Mouse (Mus musculus) adrenal gland, adult 2 months (tissue): ENCODE measurements around the gene Gramd2. TPM values are rescaled to one million over a fixed set of nuclear protein-coding genes. Genes with fewer than 3 reads are reported as not detected.
"Not testable (repeated sequence)": the region's sequence is repeated elsewhere in the genome, so short reads cannot be mapped to it uniquely, and the experiment has no call there.

Experiments
- DNase-seq: peaks from one replicate; pipeline ENCODE4 v3.0.0; 2021
- polyA plus RNA-seq: library from polyadenylated mRNA; depleted of rRNA; stranded (reverse); fragments of >200 nt; gene quantifications from 2 replicates; pipeline ENCODE4 v1.2.3, GENCODE M21; 2012
- total RNA-seq, 2 experiments: library from RNA; stranded (reverse); gene quantifications; 2 replicates each; pipeline ENCODE4 v1.2.3; 2021

Gene Gramd2
- total and polyA plus RNA-seq, 3 experiments, result 0.09 to 0.40 TPM; not detected in 1

DNA sequence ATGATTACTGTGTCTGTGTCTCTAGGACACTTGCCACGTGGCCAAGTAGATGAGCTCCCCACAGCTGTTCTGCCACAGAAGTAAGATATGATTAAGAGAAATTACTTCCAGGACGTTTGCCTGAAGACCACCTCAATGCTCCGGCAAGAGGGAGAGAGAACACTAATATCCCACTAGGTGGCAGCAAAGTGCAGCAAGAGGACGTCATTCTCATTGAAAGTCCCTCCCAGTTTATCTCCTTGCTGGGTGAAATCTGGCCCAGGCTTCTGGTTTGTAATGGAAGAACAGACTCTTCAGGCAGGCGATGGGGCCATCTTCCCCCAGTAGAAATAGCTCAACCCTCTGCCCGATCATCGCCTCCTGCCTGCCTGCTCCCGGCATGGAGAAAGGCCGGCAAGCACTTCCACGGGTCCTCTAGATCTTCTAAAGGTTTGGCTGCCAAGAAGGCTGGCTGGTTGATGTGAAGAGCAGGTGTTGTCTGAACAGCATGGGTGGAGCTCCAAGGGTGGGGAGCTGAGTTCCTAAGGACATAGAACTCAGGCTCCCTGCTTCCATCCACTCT, 43.2 kb downstream of the Gramd2 start:
- DNase-seq, result peak; percentile 60

DNA sequence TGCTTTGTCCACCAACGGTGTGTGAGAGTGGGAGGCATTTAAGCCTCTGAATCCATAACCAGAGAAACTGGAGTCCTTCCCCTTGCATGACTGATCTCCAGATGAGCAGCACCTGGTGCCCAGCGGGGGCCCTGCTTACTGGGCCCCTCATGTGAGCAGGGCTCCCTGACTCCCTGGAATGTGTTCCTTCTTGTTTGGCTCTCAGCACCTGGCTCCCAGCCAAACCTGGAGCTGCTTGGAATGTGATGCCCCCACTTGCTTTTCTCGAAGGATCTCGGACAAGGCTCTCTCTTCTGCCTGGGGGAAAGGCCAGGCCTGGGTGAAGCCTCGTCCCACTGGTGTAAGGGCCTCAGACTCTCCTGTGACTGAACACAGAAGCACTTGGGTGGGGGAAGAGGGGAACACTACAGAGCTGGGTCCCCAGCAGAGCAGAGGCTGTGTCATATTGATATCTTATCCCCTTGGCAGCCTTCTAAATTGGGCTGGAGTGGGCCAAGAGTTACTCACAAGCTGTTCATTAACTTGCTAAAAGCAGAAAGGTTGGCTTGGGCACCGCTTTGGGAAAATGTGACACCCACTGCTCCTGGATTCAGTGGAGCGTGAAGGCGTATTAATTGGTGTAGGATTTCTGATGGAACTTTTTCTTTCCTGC, 44.0 kb downstream of the Gramd2 start:
- no peak for DNase-seq

GRCm38 (mm10) chr9:59725515-59725914, 45.6 kb downstream of the Gramd2 start:
- no peak for DNase-seq

- no peak for DNase-seq
These were observed 47.8 kb downstream of the Gramd2 start for GRCm38 (mm10) chr9:59727569-59728286.

GRCm38 (mm10) chr9:59731136-59731535, 51.2 kb downstream of the Gramd2 start:
- no peak for DNase-seq

GRCm38 (mm10) chr9:59733075-59733474, 53.1 kb downstream of the Gramd2 start:
- no peak for DNase-seq

- DNase-seq, result no peak
These were observed 55.5 kb downstream of the Gramd2 start for GRCm38 (mm10) chr9:59735394-59735793.

GRCm38 (mm10) chr9:59740593-59740992, 60.6 kb downstream of the Gramd2 start:
- no peak for DNase-seq

GRCm38 (mm10) chr9:59743903-59744302, 64.0 kb downstream of the Gramd2 start:
- no peak for DNase-seq

DNA sequence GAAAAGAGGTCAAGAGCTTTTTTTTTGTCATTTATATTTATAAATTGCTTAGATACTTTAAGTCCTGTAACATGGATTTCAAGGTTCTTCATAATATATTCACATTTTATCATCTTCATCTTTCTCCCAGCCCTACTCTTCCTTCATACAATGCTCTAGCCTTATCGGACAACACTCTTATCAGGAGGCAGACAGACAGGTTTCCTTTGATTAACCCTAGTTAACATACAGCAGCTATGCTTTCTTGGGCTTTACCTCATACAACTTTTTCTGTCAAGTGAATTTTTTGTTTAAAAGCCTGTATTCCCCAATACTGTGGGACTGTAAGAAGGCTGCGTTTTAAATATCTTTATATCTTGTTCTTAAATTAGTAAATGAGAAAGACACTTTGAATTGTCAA, 68.4 kb downstream of the Gramd2 start:
- no peak for DNase-seq

- no peak for DNase-seq
These were observed 69.0 kb downstream of the Gramd2 start for GRCm38 (mm10) chr9:59748969-59749368.

GRCm38 (mm10) chr9:59749581-59750265, 69.8 kb downstream of the Gramd2 start:
- no peak for DNase-seq

DNA sequence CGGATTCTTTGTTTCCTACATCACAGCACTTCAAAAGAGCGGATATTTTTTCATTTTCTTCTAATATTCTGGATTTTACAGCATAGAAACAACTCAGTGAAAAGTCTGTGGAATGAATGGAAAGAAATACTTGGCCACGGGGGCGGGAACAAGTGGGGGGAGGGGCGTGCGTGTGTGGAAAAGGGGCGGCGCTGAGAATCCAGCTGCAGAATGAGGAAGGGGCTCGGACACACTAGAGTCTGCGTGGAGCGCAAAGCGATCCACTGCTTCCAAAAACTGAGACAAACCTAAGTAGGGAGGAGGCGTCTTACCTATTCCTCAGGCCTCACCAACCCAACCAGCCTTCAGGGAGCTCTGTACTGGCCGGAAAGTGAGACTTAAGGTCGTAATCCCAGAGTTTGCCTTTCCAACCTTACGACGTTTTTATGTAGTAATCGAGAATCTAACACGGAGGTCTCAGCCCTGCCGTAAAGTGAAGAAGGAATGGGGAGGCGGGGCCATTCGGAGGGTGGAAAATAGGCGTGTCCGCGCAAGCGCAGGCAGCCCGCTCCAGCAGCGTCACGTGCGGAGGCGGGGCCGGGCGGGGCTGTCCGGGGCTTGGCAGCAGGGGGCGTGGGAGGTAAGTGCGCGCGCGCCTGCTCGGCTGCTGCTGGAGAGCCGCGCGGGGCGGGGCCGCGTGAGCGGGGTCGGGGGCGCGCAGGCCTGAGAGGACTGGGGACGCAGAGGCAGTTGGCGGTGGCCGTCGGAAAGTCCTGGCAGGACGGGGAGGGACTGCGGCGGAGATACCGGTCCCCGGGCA, 70.5 kb downstream of the Gramd2 start, which contains the start of the genes Senp8 and Myo9a:
Gene Senp8, minus strand, starts transcription at position 444 of the 799 bp plus-strand sequence.
Gene Myo9a, plus strand, starts transcription at position 630 of the 799 bp plus-strand sequence.
- peak; percentile 100 for DNase-seq

- peak; percentile 97 for DNase-seq
These were observed 71.2 kb downstream of the Gramd2 start for GRCm38 (mm10) chr9:59751066-59751581.

GRCm38 (mm10) chr9:59751966-59752365, 72.0 kb downstream of the Gramd2 start:
- no peak for DNase-seq

DNA sequence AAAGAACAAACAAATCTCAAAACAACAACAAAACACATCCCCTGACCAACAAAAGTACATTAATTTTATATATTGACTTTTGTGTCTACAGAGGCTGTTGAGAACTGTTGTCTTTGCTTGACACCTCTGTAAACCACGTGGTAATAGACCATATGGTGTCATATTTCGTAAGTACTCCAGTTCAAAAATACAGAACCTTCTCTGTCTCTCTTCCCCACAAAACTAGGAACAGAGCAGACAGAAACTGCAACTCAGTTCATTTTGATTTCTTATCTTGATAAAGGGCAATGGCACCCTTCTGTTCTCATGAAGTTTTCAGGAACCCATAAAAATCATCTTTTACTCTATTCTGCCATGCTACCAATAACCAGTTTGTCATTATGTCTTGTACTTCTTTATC, 75.3 kb downstream of the Gramd2 start:
- DNase-seq, result no peak

DNA sequence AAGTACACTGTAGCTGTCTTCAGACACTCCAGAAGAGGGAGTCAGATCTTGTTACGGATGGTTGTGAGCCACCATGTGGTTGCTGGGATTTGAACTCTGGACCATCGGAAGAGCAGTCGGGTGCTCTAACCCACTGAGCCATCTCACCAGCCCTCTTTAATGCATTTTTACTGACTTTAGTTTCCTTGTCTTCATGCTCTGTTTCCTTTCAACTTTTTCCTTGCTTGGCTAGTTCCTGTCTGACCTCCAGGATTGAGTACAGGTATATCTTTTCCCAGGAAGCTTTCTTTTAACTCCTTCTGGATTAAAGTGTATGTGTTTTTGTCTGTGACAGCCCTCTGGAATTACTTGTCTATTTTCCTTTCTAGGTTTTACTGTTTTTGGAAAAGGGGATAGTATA, 77.1 kb downstream of the Gramd2 start:
- not testable (repeated sequence) for DNase-seq

- DNase-seq, result no peak
These were observed 80.6 kb downstream of the Gramd2 start for GRCm38 (mm10) chr9:59760515-59760914.

DNA sequence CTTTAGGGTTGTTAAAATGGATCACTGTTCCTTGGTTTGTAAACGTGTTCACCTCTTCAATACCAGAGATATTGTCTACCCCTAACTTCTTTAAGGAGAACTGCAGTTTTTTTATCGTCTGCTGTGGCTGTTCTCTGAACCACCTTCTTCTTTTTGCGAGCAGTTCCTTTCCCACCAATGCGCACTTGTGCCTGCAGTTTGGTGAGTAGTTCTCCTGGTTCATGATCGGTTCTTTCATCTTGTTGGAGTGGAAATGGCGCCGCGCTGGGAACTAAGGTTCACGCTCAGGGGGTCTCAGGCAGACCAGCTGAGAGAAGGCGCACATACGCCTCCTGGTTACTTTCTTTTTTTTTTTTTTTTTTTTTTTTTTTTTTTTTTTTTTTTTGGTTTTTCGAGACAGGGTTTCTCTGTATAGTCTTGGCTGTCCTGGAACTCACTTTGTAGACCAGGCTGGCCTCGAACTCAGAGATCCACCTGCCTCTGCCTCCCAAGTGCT, 87.1 kb downstream of the Gramd2 start:
- DNase-seq, result not testable (repeated sequence)
